Mouse (Mus musculus): Measurements from ENCODE around the gene Wdr41. TPM values are rescaled to one million over a fixed set of nuclear protein-coding genes. Genes with fewer than 3 reads are reported as not detected.

Gene Wdr41
- polyA plus RNA-seq, 1 experiment from 2014 or later, result 21.2 TPM

Other genes starting within 250 kb of the Wdr41 start
- gene Tbca, start 187.4 kb upstream of the Wdr41 start, polyA plus RNA-seq (2014; fragmentation: Nextera tagmentation; extraction: Ambion mirVana), result 227 and 257 TPM in 2 replicates
- gene Otp, start 100.7 kb upstream of the Wdr41 start, polyA plus RNA-seq (2014; fragmentation: Nextera tagmentation; extraction: Ambion mirVana), result 3.3 and 4.4 TPM in 2 replicates

All from forebrain, embryonic 11.5 days (tissue).